In the genomic region with DNA sequence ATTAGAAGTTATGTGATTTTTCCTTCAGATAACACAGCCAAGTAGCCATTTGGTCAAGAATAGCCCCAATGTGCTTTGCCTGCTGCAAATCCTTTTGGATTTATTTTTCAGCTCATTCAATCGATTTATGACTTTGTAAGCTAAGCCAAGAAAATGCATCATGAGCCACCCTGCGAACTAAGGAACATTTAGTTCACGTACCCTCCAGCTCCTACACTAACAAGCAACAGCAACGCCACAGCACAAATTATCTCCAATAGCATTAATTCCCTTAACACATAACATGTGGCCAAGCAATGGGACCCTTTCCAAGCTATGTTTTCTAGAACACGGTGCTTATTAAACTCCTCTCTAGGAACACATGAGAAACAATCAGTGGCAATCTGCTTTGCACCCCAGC, we compare ENCODE assay signal across 21 mouse cellular contexts.
DNase-seq lines count a peak whose midpoint lies in the region; ATAC-seq and TF ChIP-seq lines count a peak whose summit lies in the region.
"Had no signal": no experiment of that assay in that cellular context is flagged by ENCODE, and none has a peak within 500 bp of the region (broad histone marks: within the 10 kb centered on the region; RNA-seq: fewer than 3 reads in every experiment).

No protein-coding gene starts in this region.

- H3K4me3 ChIP-seq in embryonic facial prominence, embryonic 11.5 days (ENCODE audit: low read depth, low read length) = no peak overlapping the region
- H3K4me3 ChIP-seq in embryonic facial prominence, embryonic 10.5 days = no peak overlapping the region
- H3K4me3 ChIP-seq in kidney, embryonic 15.5 days (replicated peaks) = no peak overlapping the region
- no peak overlapping the region for H3K4me3 ChIP-seq in limb, embryonic 14.5 days (replicated peaks; ENCODE audit: low read length)
- no peak overlapping the region for H3K4me3 ChIP-seq in limb, embryonic 10.5 days
- H3K4me3 ChIP-seq: gastrocnemius, adult 2 months; neural tube, embryonic 15.5 days; stomach, embryonic 15.5 days had no signal

- H3K27me3 ChIP-seq in embryonic facial prominence, embryonic 11.5 days (ENCODE audit: control insufficient read depth, insufficient read depth, low read length) = no peaks in the 10 kb centered on the region
- no peaks in the 10 kb centered on the region for H3K27me3 ChIP-seq in embryonic facial prominence, embryonic 10.5 days (replicated peaks; ENCODE audit: low read depth, poor library complexity, severe bottlenecking)
- H3K27me3 ChIP-seq in kidney, embryonic 15.5 days = no peaks in the 10 kb centered on the region
- H3K27me3 ChIP-seq in limb, embryonic 14.5 days (ENCODE audit: control insufficient read depth, insufficient read depth, low read length) = no peaks in the 10 kb centered on the region
- no peaks in the 10 kb centered on the region for H3K27me3 ChIP-seq in limb, embryonic 10.5 days (ENCODE audit: low read depth, poor library complexity, severe bottlenecking)
- H3K27me3 ChIP-seq: neural tube, embryonic 15.5 days; stomach, embryonic 15.5 days had no signal

- no peak overlapping the region for H3K27ac ChIP-seq in embryonic facial prominence, embryonic 11.5 days (replicated peaks; ENCODE audit: low read depth, low read length)
- no peak overlapping the region for H3K27ac ChIP-seq in embryonic facial prominence, embryonic 10.5 days (replicated peaks)
- H3K27ac ChIP-seq in kidney, embryonic 15.5 days = no peak overlapping the region
- no peak overlapping the region for H3K27ac ChIP-seq in limb, embryonic 14.5 days (replicated peaks; ENCODE audit: low read depth, low read length)
- H3K27ac ChIP-seq in limb, embryonic 10.5 days = no peak overlapping the region
- H3K27ac ChIP-seq: gastrocnemius, adult 2 months; hindbrain, embryonic 14.5 days; neural tube, embryonic 15.5 days; stomach, embryonic 15.5 days had no signal

- DNase-seq in embryonic facial prominence, embryonic 11.5 days (ENCODE audit: low spot score) = peak; percentile 37
- DNase-seq in embryonic facial prominence, embryonic 10.5 days (ENCODE audit: low spot score) = no peak
- DNase-seq in kidney, adult 18-20 months = peak; percentile 3
- peak; percentile 36 for DNase-seq in limb, embryonic 14.5 days (ENCODE audit: low spot score)
- no peak for DNase-seq in limb, embryonic 10.5 days (ENCODE audit: low spot score)
- peak; percentile 23 for DNase-seq in skeletal muscle tissue, adult 2 months (ENCODE audit: low read depth, low spot score)
- no peak for DNase-seq in thymus, postnatal 4 days
- DNase-seq: adrenal gland, postnatal 10 days; cerebellum, adult 8-10 months; gastrocnemius, adult 2 months; heart, postnatal 4 days; left cerebral cortex, postnatal 4 days; lung, postnatal 10 days; right cerebral cortex, adult 18-20 months; right cerebral cortex, postnatal 4 days; thymus, adult 2 months had no signal

- H3K36me3 ChIP-seq in embryonic facial prominence, embryonic 11.5 days (replicated peaks; ENCODE audit: control insufficient read depth, insufficient read depth, low read depth, low read length) = no peaks in the 10 kb centered on the region
- no peaks in the 10 kb centered on the region for H3K36me3 ChIP-seq in embryonic facial prominence, embryonic 10.5 days (replicated peaks)
- H3K36me3 ChIP-seq in kidney, embryonic 15.5 days = no peaks in the 10 kb centered on the region
- no peaks in the 10 kb centered on the region for H3K36me3 ChIP-seq in limb, embryonic 14.5 days (ENCODE audit: control insufficient read depth, insufficient read depth, low read length)
- no peaks in the 10 kb centered on the region for H3K36me3 ChIP-seq in limb, embryonic 10.5 days
- H3K36me3 ChIP-seq: neural tube, embryonic 15.5 days; stomach, embryonic 15.5 days had no signal

- no peak for TF ChIP-seq POLR2A in limb, embryonic 14.5 days (IDR thresholded peaks at IDR 0.05; ENCODE audit: borderline replicate concordance, extremely low read depth, insufficient read depth, insufficient read length)

- H3K4me2 ChIP-seq in embryonic facial prominence, embryonic 11.5 days (ENCODE audit: low read depth, low read length) = no peak overlapping the region
- H3K4me2 ChIP-seq in kidney, embryonic 15.5 days = no peak overlapping the region
- no peak overlapping the region for H3K4me2 ChIP-seq in limb, embryonic 14.5 days (replicated peaks; ENCODE audit: low read depth, low read length, severe bottlenecking)
- H3K4me2 ChIP-seq: hindbrain, embryonic 14.5 days; midbrain, embryonic 11.5 days; neural tube, embryonic 15.5 days; stomach, embryonic 15.5 days had no signal

- H3K4me1 ChIP-seq in embryonic facial prominence, embryonic 11.5 days (ENCODE audit: control insufficient read depth, insufficient read depth, low read length) = no peaks in the 10 kb centered on the region
- H3K4me1 ChIP-seq in embryonic facial prominence, embryonic 10.5 days = peaks cover 4% of the 10 kb centered on the region; the same call in 1 of the 2 replicates
- H3K4me1 ChIP-seq in kidney, embryonic 15.5 days = 0 out of 2 replicates have a peak, but pooled peaks cover 3% of the 10 kb centered on the region
- H3K4me1 ChIP-seq in limb, embryonic 14.5 days (ENCODE audit: control insufficient read depth, insufficient read depth, low read length) = peaks cover 8% of the 10 kb centered on the region
- H3K4me1 ChIP-seq in limb, embryonic 10.5 days = peaks cover 10% of the 10 kb centered on the region
- H3K4me1 ChIP-seq: neural tube, embryonic 15.5 days; stomach, embryonic 15.5 days had no signal

- no peaks in the 10 kb centered on the region for H3K9me3 ChIP-seq in embryonic facial prominence, embryonic 11.5 days (replicated peaks; ENCODE audit: control insufficient read depth, low read length)
- no peaks in the 10 kb centered on the region for H3K9me3 ChIP-seq in embryonic facial prominence, embryonic 10.5 days
- no peaks in the 10 kb centered on the region for H3K9me3 ChIP-seq in kidney, embryonic 15.5 days (replicated peaks)
- no peaks in the 10 kb centered on the region for H3K9me3 ChIP-seq in limb, embryonic 14.5 days (ENCODE audit: control insufficient read depth, low read length)
- no peaks in the 10 kb centered on the region for H3K9me3 ChIP-seq in limb, embryonic 10.5 days (replicated peaks)
- H3K9me3 ChIP-seq: neural tube, embryonic 15.5 days; stomach, embryonic 15.5 days had no signal

- 60% methylated on average over 5 of the region's 5 CpGs for WGBS in embryonic facial prominence, embryonic 11.5 days
- WGBS in embryonic facial prominence, embryonic 10.5 days = 64% methylated on average over 5 of the region's 5 CpGs
- WGBS in kidney, embryonic 15.5 days = 39% methylated on average over 5 of the region's 5 CpGs
- WGBS in limb, embryonic 14.5 days = 22% methylated on average over 5 of the region's 5 CpGs
- 53% methylated on average over 5 of the region's 5 CpGs for WGBS in limb, embryonic 10.5 days

- ATAC-seq in embryonic facial prominence, embryonic 11.5 days (replicated peaks; ENCODE audit: insufficient number of reproducible peaks, low FRiP score, low TSS enrichment, low read depth) = no peak
- no peak for ATAC-seq in kidney, embryonic 15.5 days (replicated peaks; ENCODE audit: low FRiP score)
- ATAC-seq in limb, embryonic 14.5 days (ENCODE audit: low FRiP score, low read depth) = no peak

- no peak overlapping the region for H3K9ac ChIP-seq in embryonic facial prominence, embryonic 11.5 days (replicated peaks; ENCODE audit: low read length)
- H3K9ac ChIP-seq in kidney, embryonic 15.5 days = no peak overlapping the region
- H3K9ac ChIP-seq in limb, embryonic 14.5 days (ENCODE audit: low read depth, low read length, severe bottlenecking) = no peak overlapping the region
- H3K9ac ChIP-seq: hindbrain, embryonic 14.5 days; neural tube, embryonic 15.5 days; stomach, embryonic 15.5 days had no signal

Comparison
In these comparisons a context has a peak if more than half of its experiments do, and no peak if none do; other contexts are left out.
1. DNase-seq: peak in embryonic facial prominence, embryonic 11.5 days (single experiment), kidney, adult 18-20 months (single experiment), limb, embryonic 14.5 days (single experiment) and skeletal muscle tissue, adult 2 months (single experiment); none in embryonic facial prominence, embryonic 10.5 days (single experiment), limb, embryonic 10.5 days (single experiment) and thymus, postnatal 4 days (single experiment).